Mouse (Mus musculus) kidney, adult 2 months (tissue): ENCODE measurements at regions not wholly inside any gene's neighbourhood (a gene's known extent, or its start where the extent isn't known, plus 50 kb on each side); places are given as distances from the start of the nearest gene placed in this dataset.

Experiments used
- CTCF ChIP-seq: fragments of 200-500 bp; conservative IDR thresholded peaks from 2 replicates; pipeline ENCODE4 v1.5.1; 2011; ENCODE audit warnings: low read depth, mild to moderate bottlenecking, control low read depth, low read length, moderate library complexity, mixed read lengths; ENCODE audit not compliant: insufficient read depth, insufficient read length
- POLR2A ChIP-seq: fragments of 200-500 bp; IDR thresholded peaks from one replicate; pipeline ENCODE4 v1.6.1; 2011; ENCODE audit warnings: low read depth, low read length, control low read depth

- TF ChIP-seq CTCF = no peak
- no peak for TF ChIP-seq POLR2A
Measured at GRCm38 (mm10) chr8:103324016-103324665, 538.7 kb upstream of the Cdh11 start.
